Mouse (Mus musculus) erythroblast, embryonic 14.5 days (primary cell): ENCODE results near the gene Rnf20. TPM values are rescaled to one million over a fixed set of nuclear protein-coding genes. Genes with fewer than 3 reads are reported as not detected.

Experiments
- H3K27me3 ChIP-seq: 2 replicates; pipeline ENCODE4 v1.6.1; 2012; ENCODE audit warnings: inconsistent platforms; ENCODE audit not compliant: control insufficient read depth
- H3K36me3 ChIP-seq: 2 replicates; pipeline ENCODE4 v1.6.1; 2012; ENCODE audit warnings: mild to moderate bottlenecking, inconsistent platforms; ENCODE audit not compliant: control insufficient read depth
- H3K4me1 ChIP-seq: 2 replicates; pipeline ENCODE4 v1.6.1; 2012; ENCODE audit warnings: inconsistent platforms; ENCODE audit not compliant: control insufficient read depth
- H3K4me3 ChIP-seq: replicated peaks from 2 replicates; pipeline ENCODE3; 2012; ENCODE audit warnings: moderate library complexity, mild to moderate bottlenecking, inconsistent platforms
- H3K9me3 ChIP-seq: 2 replicates; pipeline ENCODE4 v1.6.1; 2012; ENCODE audit warnings: low read length, inconsistent platforms, mixed read lengths; ENCODE audit not compliant: control insufficient read depth
- GATA1 ChIP-seq: IDR thresholded peaks from 2 replicates; pipeline ENCODE4 v1.6.1; 2012; ENCODE audit warnings: low read length, inconsistent platforms, mixed read lengths
- TAL1 ChIP-seq: IDR thresholded peaks from 3 replicates; pipeline ENCODE4 v1.6.1; 2012; ENCODE audit warnings: low read length, inconsistent platforms, mixed read lengths
- polyA plus RNA-seq: library from polyadenylated mRNA; stranded (reverse); fragments of >175 nt; gene quantifications from 2 replicates; pipeline ENCODE4 v1.2.3, GENCODE M21; 2012

Rnf20 gene
- polyA plus RNA-seq, 1 experiment = 0.76 TPM

- Histone ChIP-seq H3K4me3 (peak overlapping the region; percentile 74), H3K36me3 (peaks cover 37% of the 10 kb centered on the region)
- no peak for TF ChIP-seq GATA1
These were observed 304 bp downstream of the Rnf20 start for GRCm38 (mm10) chr4:49632139-49632481.

GRCm38 (mm10) chr4:49637821-49638220, 6.0 kb downstream of the Rnf20 start:
- peaks cover 85% of the 10 kb centered on the region for H3K36me3 ChIP-seq
- no peak overlapping the region for H3K4me3 ChIP-seq
- H3K27me3 ChIP-seq = no peaks in the 10 kb centered on the region
- no peak for TF ChIP-seq TAL1
- TF ChIP-seq GATA1 = no peak
- peaks cover 25% of the 10 kb centered on the region for H3K4me1 ChIP-seq
- H3K9me3 ChIP-seq = no peaks in the 10 kb centered on the region

More at GRCm38 (mm10) chr4:49632139-49632481, 304 bp downstream of the Rnf20 start:
- H3K27me3 ChIP-seq = no peaks in the 10 kb centered on the region
- peaks cover 29% of the 10 kb centered on the region for H3K4me1 ChIP-seq
- H3K9me3 ChIP-seq = no peaks in the 10 kb centered on the region

- Histone ChIP-seq H3K4me1 (peaks cover 7% of the 10 kb centered on the region), H3K36me3 (peaks cover 89% of the 10 kb centered on the region), H3K27me3 (no peaks in the 10 kb centered on the region), H3K4me3 (no peak overlapping the region), H3K9me3 (no peaks in the 10 kb centered on the region)
- TF ChIP-seq TAL1 (peak; percentile 39; the same call in 1 of the 3 replicates), GATA1 (peak; percentile 30; the same call in 1 of the 2 replicates)
These were observed 8.1 kb downstream of the Rnf20 start for GRCm38 (mm10) chr4:49639913-49640312.

GRCm38 (mm10) chr4:49659421-49659820, 27.6 kb downstream of the Rnf20 start:
- H3K36me3 ChIP-seq = peaks cover 78% of the 10 kb centered on the region
- no peaks in the 10 kb centered on the region for H3K4me1 ChIP-seq
- H3K9me3 ChIP-seq = no peaks in the 10 kb centered on the region
- no peaks in the 10 kb centered on the region for H3K27me3 ChIP-seq
- H3K4me3 ChIP-seq = no peak overlapping the region
- no peak for TF ChIP-seq GATA1
- no peak for TF ChIP-seq TAL1

GRCm38 (mm10) chr4:49661664-49662063, 29.9 kb downstream of the Rnf20 start:
- H3K36me3 ChIP-seq = peaks cover 58% of the 10 kb centered on the region
- H3K4me3 ChIP-seq = no peak overlapping the region
- no peaks in the 10 kb centered on the region for H3K27me3 ChIP-seq
- no peaks in the 10 kb centered on the region for H3K9me3 ChIP-seq
- no peak for TF ChIP-seq TAL1
- TF ChIP-seq GATA1 = no peak
- H3K4me1 ChIP-seq = no peaks in the 10 kb centered on the region

- no peaks in the 10 kb centered on the region for H3K4me1 ChIP-seq
- peaks cover 52% of the 10 kb centered on the region for H3K36me3 ChIP-seq
- TF ChIP-seq TAL1 = no peak
- no peaks in the 10 kb centered on the region for H3K9me3 ChIP-seq
- no peak overlapping the region for H3K4me3 ChIP-seq
- no peaks in the 10 kb centered on the region for H3K27me3 ChIP-seq
These were observed 30.4 kb downstream of the Rnf20 start for GRCm38 (mm10) chr4:49662231-49662630.

GRCm38 (mm10) chr4:49664850-49665249, 33.0 kb downstream of the Rnf20 start:
- Histone ChIP-seq H3K36me3 (peaks cover 29% of the 10 kb centered on the region), H3K27me3 (no peaks in the 10 kb centered on the region), H3K4me3 (no peak overlapping the region), H3K4me1 (no peaks in the 10 kb centered on the region), H3K9me3 (no peaks in the 10 kb centered on the region)
- no peak for TF ChIP-seq TAL1
- TF ChIP-seq GATA1 = no peak

- no peaks in the 10 kb centered on the region for H3K27me3 ChIP-seq
- no peaks in the 10 kb centered on the region for H3K4me1 ChIP-seq
- no peak overlapping the region for H3K4me3 ChIP-seq
- H3K9me3 ChIP-seq = no peaks in the 10 kb centered on the region
- H3K36me3 ChIP-seq = no peaks in the 10 kb centered on the region
- TF ChIP-seq GATA1 = no peak
- no peak for TF ChIP-seq TAL1
These were observed 44.3 kb downstream of the Rnf20 start for GRCm38 (mm10) chr4:49676071-49676470.

GRCm38 (mm10) chr4:49676790-49677189, 45.0 kb downstream of the Rnf20 start:
- H3K4me1 ChIP-seq = no peaks in the 10 kb centered on the region
- H3K36me3 ChIP-seq = no peaks in the 10 kb centered on the region
- no peak overlapping the region for H3K4me3 ChIP-seq
- no peaks in the 10 kb centered on the region for H3K9me3 ChIP-seq
- H3K27me3 ChIP-seq = no peaks in the 10 kb centered on the region
- TF ChIP-seq TAL1 = no peak
- TF ChIP-seq GATA1 = no peak

- Histone ChIP-seq H3K4me3 (no peak overlapping the region), H3K36me3 (no peaks in the 10 kb centered on the region), H3K4me1 (no peaks in the 10 kb centered on the region), H3K27me3 (no peaks in the 10 kb centered on the region), H3K9me3 (no peaks in the 10 kb centered on the region)
- TF ChIP-seq GATA1 = no peak
- TF ChIP-seq TAL1 = no peak
These were observed 48.5 kb downstream of the Rnf20 start for GRCm38 (mm10) chr4:49680171-49680875.
